Mouse (Mus musculus): Measurements from ENCODE around the gene Fam181b. TPM values are rescaled to one million over a fixed set of nuclear protein-coding genes. Genes with fewer than 3 reads are reported as not detected.

Gene Fam181b
- 1.6 and 3.8 TPM in 2 replicates for polyA plus RNA-seq (2016; fragmentation: Nextera tagmentation; extraction: Ambion mirVana)

DNA sequence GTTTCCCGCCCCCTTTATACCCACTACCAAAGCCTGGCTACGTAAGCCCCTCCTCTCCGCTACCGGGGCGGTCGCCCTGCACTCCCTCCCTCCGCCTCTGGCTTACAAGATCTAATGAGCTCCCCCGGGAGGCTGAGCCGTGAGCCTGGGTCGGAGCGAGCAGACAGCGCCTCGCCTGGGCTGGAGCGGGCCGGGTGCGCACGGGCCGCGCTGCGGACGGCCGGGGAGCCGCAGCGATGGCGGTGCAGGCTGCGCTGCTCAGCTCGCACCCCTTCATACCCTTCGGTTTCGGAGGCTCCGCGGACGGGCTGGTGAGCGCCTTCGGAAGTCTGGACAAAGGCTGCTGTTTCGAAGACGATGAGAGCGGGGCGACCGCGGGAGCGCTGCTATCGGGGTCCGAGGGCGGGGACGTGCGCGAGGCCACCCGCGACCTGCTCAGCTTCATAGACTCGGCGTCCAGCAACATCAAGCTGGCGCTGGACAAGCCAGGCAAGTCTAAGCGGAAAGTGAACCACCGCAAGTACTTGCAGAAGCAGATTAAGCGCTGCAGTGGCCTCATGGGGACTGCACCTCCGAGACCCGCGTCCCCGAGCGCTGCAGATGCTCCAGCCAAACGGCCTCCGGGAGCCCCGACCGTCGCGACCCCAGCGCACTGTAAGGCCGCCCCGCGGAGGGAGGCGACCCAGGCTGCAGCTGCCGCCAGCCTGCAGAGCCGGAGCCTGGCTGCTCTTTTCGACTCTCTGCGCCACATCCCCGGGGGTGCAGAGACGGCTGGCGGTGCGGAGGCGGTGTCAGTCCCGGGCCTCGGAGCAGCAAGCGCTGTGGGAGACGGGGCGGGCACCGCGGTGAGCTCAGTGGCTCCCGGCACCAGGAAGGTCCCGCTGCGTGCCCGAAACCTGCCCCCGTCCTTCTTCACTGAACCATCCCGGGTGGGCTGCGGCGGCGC is at the start of gene Fam181b:
Gene Fam181b, plus strand, starts transcription at position 81 of the 946 bp plus-strand sequence.
- H3K36me3 ChIP-seq = no peaks in the 10 kb centered on the region
- H3K27me3 ChIP-seq (ENCODE audit: insufficient read depth, poor library complexity, severe bottlenecking) = peaks cover 37% of the 10 kb centered on the region
- peak; percentile 85 for DNase-seq (ENCODE audit: low spot score)
- H3K27ac ChIP-seq = peak within 1 kb of the TSS; percentile 81
- peak within 1 kb of the TSS; percentile 73 for H3K4me3 ChIP-seq
- WGBS = under 1% methylated on average over 96 of the region's 96 CpGs
- H3K9me3 ChIP-seq = no peaks in the 10 kb centered on the region
- H3K4me1 ChIP-seq = peaks cover 13% of the 10 kb centered on the region

DNA sequence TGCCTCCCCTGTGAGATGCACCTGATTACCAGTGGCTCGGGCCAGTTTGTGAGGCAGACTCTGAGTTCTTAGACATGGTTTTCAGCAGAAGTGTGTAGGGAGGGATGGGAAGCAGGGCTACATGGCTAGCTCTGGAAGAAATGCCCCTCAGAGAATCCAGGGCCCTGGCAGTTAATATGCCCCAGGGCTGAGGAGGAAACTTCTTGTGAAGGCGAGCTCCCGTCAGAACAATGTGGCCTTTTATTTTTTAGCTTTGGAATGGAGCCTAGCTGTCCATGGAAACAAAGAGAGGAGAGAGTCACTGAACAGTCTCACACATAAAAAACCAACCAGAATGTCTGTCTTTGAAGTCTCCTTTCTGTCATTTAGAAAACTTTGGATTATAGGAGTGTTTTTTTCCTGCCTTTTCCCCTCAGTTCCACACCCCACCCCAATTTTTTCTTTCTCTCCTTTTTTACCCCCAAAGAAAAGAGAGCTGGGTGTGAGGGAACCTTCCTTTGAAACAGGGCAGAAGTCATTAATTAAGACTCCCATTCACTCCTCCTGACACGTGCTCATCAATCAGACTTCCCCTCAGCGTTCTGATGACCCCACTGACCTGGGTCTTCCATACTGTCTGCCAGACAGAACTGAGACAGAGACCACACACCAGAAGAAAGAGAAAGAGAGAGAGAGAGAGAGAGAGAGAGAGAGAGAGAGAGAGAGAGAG is 41.7 kb upstream of the Fam181b start:
- H3K36me3 ChIP-seq = no peaks in the 10 kb centered on the region
- H3K4me3 ChIP-seq = no peak overlapping the region
- no peaks in the 10 kb centered on the region for H3K9me3 ChIP-seq
- H3K27me3 ChIP-seq (ENCODE audit: insufficient read depth, poor library complexity, severe bottlenecking) = no peaks in the 10 kb centered on the region
- WGBS = 50% methylated on average over 5 of the region's 5 CpGs
- H3K4me1 ChIP-seq = no peaks in the 10 kb centered on the region
- no peak for DNase-seq (ENCODE audit: low spot score)
- H3K27ac ChIP-seq = no peak overlapping the region

DNA sequence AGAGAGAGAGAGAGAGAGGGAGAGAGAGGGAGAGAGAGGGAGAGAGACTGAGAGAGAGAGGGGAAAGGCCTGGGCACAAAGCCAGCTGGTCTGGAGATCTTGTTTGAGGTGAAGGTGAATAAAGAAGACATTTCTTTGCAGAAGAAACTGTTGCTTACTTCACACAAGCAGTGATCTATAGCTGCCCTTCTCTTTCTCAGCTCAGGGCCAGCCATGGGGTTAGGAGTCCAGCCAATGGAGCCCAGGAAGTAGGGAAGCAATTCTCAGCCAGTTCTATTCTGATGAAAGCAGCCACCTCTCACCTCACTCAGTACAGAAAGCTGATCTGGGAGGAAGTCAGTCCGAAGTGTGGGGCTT is 41.2 kb upstream of the Fam181b start:
- Histone ChIP-seq H3K4me1 (no peaks in the 10 kb centered on the region), H3K27ac (no peak overlapping the region), H3K9me3 (no peaks in the 10 kb centered on the region), H3K36me3 (no peaks in the 10 kb centered on the region), H3K4me3 (no peak overlapping the region), H3K27me3 (ENCODE audit: insufficient read depth, poor library complexity, severe bottlenecking) (no peaks in the 10 kb centered on the region)
- WGBS = 45% methylated on average over 1 of the region's 1 CpGs
- DNase-seq (ENCODE audit: low spot score) = no peak

DNA sequence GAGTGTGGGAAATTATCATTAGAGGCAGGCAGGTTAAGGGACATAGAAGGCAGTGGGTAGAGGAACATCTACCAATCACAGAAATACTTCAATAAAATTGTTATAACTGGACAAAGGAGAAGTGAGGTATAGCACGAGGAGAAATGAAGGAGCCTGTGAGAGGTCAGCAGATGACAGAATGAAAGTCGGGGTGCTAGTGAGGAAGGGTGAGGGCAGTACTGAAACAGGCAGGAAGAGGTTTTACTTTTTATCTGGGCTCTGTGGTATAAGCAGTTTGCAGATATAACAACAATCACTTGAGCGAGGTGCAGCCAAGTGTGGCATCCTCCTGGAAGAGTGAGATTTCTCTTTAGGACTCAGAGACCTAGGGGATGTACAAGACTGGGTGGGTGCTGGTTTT is 40.1 kb upstream of the Fam181b start:
- Histone ChIP-seq H3K36me3 (no peaks in the 10 kb centered on the region), H3K4me3 (no peak overlapping the region), H3K27ac (no peak overlapping the region), H3K9me3 (no peaks in the 10 kb centered on the region), H3K27me3 (ENCODE audit: insufficient read depth, poor library complexity, severe bottlenecking) (no peaks in the 10 kb centered on the region), H3K4me1 (peaks cover 4% of the 10 kb centered on the region; the same call in 1 of the 2 replicates)
- no peak for DNase-seq (ENCODE audit: low spot score)
- 77% methylated on average over 3 of the region's 3 CpGs for WGBS

DNA sequence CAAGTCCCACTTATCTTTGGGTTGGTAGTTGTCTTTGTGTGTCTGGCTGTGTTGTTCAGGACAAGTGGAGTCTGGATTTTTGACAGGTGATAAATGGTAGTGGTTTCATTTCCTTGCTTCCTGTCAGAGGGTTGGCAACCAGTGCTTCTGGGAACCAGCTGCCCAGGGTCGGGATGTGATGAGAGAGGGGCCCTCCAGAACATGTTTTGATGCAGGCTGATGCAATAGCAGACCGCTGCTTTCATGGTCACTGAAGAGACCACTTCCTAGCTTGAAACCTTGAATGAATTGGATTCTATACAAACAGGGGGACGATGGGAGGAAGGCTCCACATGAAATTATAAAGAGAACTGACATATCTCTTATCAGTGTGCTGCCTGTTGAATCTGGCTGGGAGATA is 35.3 kb upstream of the Fam181b start:
- no peaks in the 10 kb centered on the region for H3K9me3 ChIP-seq
- H3K27ac ChIP-seq = no peak overlapping the region
- H3K4me1 ChIP-seq = peaks cover 8% of the 10 kb centered on the region; the same call in 1 of the 2 replicates
- DNase-seq (ENCODE audit: low spot score) = no peak
- WGBS = 42% methylated on average over 3 of the region's 3 CpGs
- H3K36me3 ChIP-seq = no peaks in the 10 kb centered on the region
- no peaks in the 10 kb centered on the region for H3K27me3 ChIP-seq (ENCODE audit: insufficient read depth, poor library complexity, severe bottlenecking)
- H3K4me3 ChIP-seq = no peak overlapping the region

DNA sequence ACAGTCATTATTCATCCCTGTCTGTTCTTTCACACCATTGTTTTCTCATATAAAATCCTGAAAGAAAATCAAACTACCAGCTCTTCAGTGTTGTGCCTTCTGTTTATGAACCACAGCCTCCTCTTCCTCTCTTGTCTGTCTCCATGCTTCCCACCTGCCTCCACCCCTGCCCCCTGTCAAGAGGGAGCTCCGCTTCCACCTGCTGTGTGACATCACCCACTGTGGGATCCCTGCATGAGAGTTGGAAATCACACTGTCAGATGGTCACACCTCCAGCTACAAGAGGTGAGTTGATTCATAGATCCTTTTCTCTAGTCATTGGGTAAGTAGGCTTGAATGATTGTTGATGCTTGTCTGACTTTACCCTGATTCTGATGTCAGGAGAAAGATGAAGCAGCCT is 34.9 kb upstream of the Fam181b start:
- Histone ChIP-seq H3K9me3 (no peaks in the 10 kb centered on the region), H3K4me1 (peaks cover 8% of the 10 kb centered on the region; the same call in 1 of the 2 replicates), H3K4me3 (no peak overlapping the region), H3K27me3 (ENCODE audit: insufficient read depth, poor library complexity, severe bottlenecking) (no peaks in the 10 kb centered on the region), H3K27ac (no peak overlapping the region), H3K36me3 (no peaks in the 10 kb centered on the region)
- 78% methylated on average over 1 of the region's 1 CpGs for WGBS
- DNase-seq (ENCODE audit: low spot score) = no peak

DNA sequence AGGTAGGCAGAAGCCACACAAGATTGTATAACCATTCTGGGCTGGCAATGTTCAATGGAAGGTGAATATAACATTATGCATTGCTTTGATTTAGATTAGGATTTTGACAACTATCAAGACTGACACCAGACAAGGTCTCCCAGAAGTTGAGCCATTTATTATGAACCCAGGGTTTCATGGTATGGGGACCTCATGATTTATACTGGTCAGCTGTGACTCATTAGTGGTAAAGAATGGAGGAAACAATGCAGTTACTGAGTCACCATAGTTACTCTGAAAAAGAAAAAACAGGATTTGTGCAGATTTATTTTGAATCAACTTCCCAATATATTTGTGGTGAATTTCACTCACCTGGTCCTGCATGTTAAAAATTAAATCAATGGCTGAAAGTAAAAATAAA is 18.8 kb upstream of the Fam181b start:
- Histone ChIP-seq H3K4me3 (no peak overlapping the region), H3K9me3 (no peaks in the 10 kb centered on the region), H3K27me3 (ENCODE audit: insufficient read depth, poor library complexity, severe bottlenecking) (no peaks in the 10 kb centered on the region), H3K27ac (no peak overlapping the region), H3K36me3 (no peaks in the 10 kb centered on the region), H3K4me1 (no peaks in the 10 kb centered on the region)
- DNase-seq (ENCODE audit: low spot score) = no peak

DNA sequence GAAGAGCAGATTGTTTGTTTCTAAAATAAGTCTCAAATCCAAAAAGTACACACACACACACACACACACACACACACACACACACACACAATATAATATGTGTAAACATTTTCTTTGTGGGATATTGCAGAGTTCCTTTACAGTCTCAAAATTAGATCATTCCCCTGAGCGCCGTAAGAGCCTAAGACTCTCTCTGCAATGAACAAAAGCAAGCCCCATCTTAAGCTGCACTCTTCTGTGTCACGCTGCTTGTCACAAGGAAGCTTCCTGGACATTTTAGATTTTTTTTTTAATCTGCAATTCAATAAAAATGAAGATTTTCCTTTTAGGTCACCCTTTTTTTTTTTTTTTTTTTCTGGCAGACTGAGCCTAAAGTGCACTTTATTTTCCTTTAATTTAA is 17.9 kb upstream of the Fam181b start:
- no peak overlapping the region for H3K27ac ChIP-seq
- no peaks in the 10 kb centered on the region for H3K9me3 ChIP-seq
- no peak for DNase-seq (ENCODE audit: low spot score)
- H3K4me1 ChIP-seq = no peaks in the 10 kb centered on the region
- no peaks in the 10 kb centered on the region for H3K36me3 ChIP-seq
- 87% methylated on average over 3 of the region's 3 CpGs for WGBS
- H3K27me3 ChIP-seq (ENCODE audit: insufficient read depth, poor library complexity, severe bottlenecking) = no peaks in the 10 kb centered on the region
- H3K4me3 ChIP-seq = no peak overlapping the region

DNA sequence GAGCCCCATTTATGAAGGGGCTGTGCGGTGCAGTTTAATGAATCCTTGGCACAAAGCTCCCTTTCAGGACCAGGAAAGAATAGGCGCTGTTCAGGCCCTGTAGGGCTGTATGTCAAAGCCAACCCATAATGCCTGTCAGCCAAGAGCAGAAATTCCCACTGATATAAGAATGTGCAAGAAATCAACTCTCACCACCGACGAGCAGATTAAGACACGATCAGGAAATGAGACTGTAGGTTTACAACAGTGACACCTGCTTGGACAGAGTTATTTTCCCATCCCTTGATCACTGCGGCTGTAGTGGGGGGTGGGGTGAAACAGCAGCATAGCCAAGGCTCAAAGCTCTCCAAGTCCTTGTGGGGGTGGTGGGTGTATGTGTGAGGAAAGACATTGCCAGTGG is 17.5 kb upstream of the Fam181b start:
- Histone ChIP-seq H3K9me3 (no peaks in the 10 kb centered on the region), H3K36me3 (no peaks in the 10 kb centered on the region), H3K4me3 (no peak overlapping the region), H3K27me3 (ENCODE audit: insufficient read depth, poor library complexity, severe bottlenecking) (no peaks in the 10 kb centered on the region), H3K4me1 (no peaks in the 10 kb centered on the region), H3K27ac (no peak overlapping the region)
- DNase-seq (ENCODE audit: low spot score) = no peak
- WGBS = 64% methylated on average over 6 of the region's 6 CpGs

DNA sequence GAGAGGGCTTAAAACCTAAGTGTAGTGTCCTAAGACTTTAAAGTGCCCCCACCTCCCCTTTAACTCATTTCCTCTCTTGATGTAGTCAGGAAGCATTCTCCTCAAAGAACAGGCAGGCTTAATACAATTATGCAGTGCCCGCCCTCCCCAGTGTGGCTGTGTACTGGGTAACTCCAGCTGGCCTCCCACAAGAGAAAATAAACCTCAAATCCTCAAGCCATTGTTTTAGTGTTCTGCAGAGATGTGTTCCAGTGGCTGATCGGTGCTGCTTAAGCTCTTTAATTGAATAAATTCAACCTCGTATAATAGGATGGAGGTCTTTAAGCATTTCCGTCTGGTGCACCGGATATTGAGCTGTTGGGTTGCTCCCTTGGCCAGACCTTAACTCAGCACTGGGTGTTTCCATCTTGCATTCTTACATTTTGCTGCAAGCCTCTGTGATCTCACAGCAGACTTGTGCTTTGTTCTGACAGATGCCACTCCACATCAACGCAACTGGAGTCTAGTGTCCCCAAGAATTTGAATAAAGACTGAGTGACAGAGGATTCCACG is 12.1 kb upstream of the Fam181b start:
- Histone ChIP-seq H3K4me3 (no peak overlapping the region), H3K27ac (no peak overlapping the region), H3K4me1 (no peaks in the 10 kb centered on the region), H3K27me3 (ENCODE audit: insufficient read depth, poor library complexity, severe bottlenecking) (no peaks in the 10 kb centered on the region), H3K36me3 (no peaks in the 10 kb centered on the region), H3K9me3 (no peaks in the 10 kb centered on the region)
- no peak for DNase-seq (ENCODE audit: low spot score)
- 64% methylated on average over 7 of the region's 7 CpGs for WGBS

DNA sequence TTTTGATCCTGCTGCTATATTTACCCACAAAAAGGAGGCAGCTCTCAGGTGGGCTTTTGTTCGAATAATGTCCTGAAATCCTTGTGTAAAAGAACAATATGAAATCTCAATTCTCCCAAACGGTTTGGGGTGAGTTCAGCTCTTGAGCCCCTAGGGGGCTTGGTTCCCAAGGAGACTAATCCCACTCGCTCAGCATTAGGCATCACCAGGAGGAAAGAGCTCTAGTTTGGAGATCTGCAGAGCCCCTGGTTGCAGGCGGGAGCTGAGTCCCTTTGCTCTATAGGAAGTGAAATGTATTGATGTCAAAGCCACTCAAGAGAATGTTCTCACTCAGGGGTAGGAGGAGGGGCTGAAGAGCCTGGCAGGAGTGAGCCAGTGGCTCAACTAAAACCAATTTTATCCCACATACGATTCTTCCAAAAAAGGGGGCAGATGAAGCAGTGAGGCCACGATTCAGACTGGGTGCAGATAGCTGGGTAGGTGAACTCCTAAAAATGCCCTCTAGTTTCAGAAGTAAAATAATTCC is 3.2 kb upstream of the Fam181b start:
- Histone ChIP-seq H3K27ac (no peak overlapping the region), H3K4me1 (peaks cover 13% of the 10 kb centered on the region), H3K4me3 (no peak overlapping the region), H3K9me3 (no peaks in the 10 kb centered on the region), H3K36me3 (no peaks in the 10 kb centered on the region), H3K27me3 (ENCODE audit: insufficient read depth, poor library complexity, severe bottlenecking) (peaks cover 19% of the 10 kb centered on the region; the same call in 1 of the 2 replicates)
- DNase-seq (ENCODE audit: low spot score) = no peak
- 13% methylated on average over 6 of the region's 6 CpGs for WGBS

DNA sequence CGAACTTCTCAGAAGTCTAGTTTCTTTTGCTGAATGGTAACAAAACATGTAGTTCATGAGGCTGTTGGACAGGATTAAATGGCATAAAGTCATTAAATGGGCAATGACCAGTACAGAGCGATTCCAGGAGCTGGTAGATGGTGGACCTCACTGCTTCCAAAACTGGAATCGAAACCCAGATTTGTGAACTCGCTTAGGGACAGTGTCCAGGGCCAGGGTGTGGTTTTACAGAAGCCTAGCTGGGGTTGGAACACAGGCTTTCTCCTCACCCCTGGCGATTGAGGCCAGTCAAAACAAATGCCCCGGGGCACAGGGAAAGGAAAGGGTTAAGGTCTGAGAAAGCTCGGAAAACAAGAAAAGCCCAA is 263 bp upstream of the Fam181b start:
- whole genome bisulfite sequencing = 26% methylated on average over 7 of the region's 7 CpGs
- no peak for DNase-seq (ENCODE audit: low spot score)

More for the DNA sequence above, 263 bp upstream of the Fam181b start:
- H3K4me3 ChIP-seq = peak overlapping the region; percentile 73
- no peaks in the 10 kb centered on the region for H3K9me3 ChIP-seq
- H3K36me3 ChIP-seq = no peaks in the 10 kb centered on the region
- 0 out of 2 replicates have a peak overlapping the region, but pooled peaks have one; percentile 81 for H3K27ac ChIP-seq
- H3K27me3 ChIP-seq (ENCODE audit: insufficient read depth, poor library complexity, severe bottlenecking) = peaks cover 37% of the 10 kb centered on the region
- peaks cover 13% of the 10 kb centered on the region for H3K4me1 ChIP-seq

All from heart, embryonic 10.5 days (tissue).